Mouse (Mus musculus): Measurements from ENCODE around the gene Acbd6. TPM values are rescaled to one million over a fixed set of nuclear protein-coding genes. Genes with fewer than 3 reads are reported as not detected.

Gene Acbd6
- polyA plus RNA-seq, 1 experiment from 2014 or later: 96.0 TPM

GRCm38 (mm10) chr1:155527027-155527786, 30.7 kb upstream of the Acbd6 start:
- WGBS: 34% methylated on average over 12 of the region's 12 CpGs
- Histone ChIP-seq H3K9me3 (replicated peaks; ENCODE audit: control insufficient read depth, low read length, poor library complexity, severe bottlenecking) (no peaks in the 10 kb centered on the region), H3K27me3 (ENCODE audit: control insufficient read depth, insufficient read depth, low read depth, low read length) (no peaks in the 10 kb centered on the region), H3K4me2 (ENCODE audit: low read length) (no peak overlapping the region), H3K4me3 (ENCODE audit: low read depth, low read length) (no peak overlapping the region), H3K4me1 (ENCODE audit: control insufficient read depth, insufficient read depth, low read length) (peaks cover 17% of the 10 kb centered on the region), H3K36me3 (ENCODE audit: control insufficient read depth, insufficient read depth, low read length) (no peaks in the 10 kb centered on the region), H3K9ac (ENCODE audit: low read depth, low read length) (no peak overlapping the region), H3K27ac (ENCODE audit: low read length) (no peak overlapping the region)
- ATAC-seq: no peak

DNA sequence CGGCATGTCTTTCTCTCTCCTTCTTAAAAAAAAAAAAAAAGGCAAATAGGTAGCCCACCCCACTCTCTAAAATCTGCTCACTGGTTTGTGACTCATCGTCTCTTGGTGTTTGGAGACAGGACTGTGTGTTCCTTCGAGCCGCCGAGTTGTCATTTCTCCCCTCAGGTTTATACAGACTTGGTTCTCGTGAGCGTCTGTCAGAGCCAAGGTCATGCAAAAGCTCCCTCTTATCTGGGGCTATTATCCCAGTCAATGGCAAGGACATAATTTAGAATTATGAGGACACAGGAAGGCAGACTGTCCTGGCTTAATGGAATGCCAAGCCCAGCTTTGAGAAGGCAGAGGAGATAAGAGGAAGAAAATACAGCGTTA, 30.1 kb upstream of the Acbd6 start:
- ATAC-seq: 0 out of 2 replicates have a peak, but pooled peaks have one; percentile 34
- no peaks in the 10 kb centered on the region for H3K27me3 ChIP-seq (ENCODE audit: control insufficient read depth, insufficient read depth, low read depth, low read length)
- no peak overlapping the region for H3K9ac ChIP-seq (ENCODE audit: low read depth, low read length)
- peaks cover 17% of the 10 kb centered on the region for H3K4me1 ChIP-seq (ENCODE audit: control insufficient read depth, insufficient read depth, low read length)
- H3K36me3 ChIP-seq (ENCODE audit: control insufficient read depth, insufficient read depth, low read length): no peaks in the 10 kb centered on the region
- H3K27ac ChIP-seq (ENCODE audit: low read length): no peak overlapping the region
- 20% methylated on average over 8 of the region's 8 CpGs for WGBS
- no peak overlapping the region for H3K4me2 ChIP-seq (ENCODE audit: low read length)
- no peaks in the 10 kb centered on the region for H3K9me3 ChIP-seq (replicated peaks; ENCODE audit: control insufficient read depth, low read length, poor library complexity, severe bottlenecking)
- no peak overlapping the region for H3K4me3 ChIP-seq (ENCODE audit: low read depth, low read length)

GRCm38 (mm10) chr1:155528405-155529119, 29.4 kb upstream of the Acbd6 start:
- ATAC-seq: no peak
- Histone ChIP-seq H3K9ac (ENCODE audit: low read depth, low read length) (no peak overlapping the region), H3K27me3 (ENCODE audit: control insufficient read depth, insufficient read depth, low read depth, low read length) (no peaks in the 10 kb centered on the region), H3K4me2 (ENCODE audit: low read length) (no peak overlapping the region), H3K9me3 (replicated peaks; ENCODE audit: control insufficient read depth, low read length, poor library complexity, severe bottlenecking) (no peaks in the 10 kb centered on the region), H3K4me3 (ENCODE audit: low read depth, low read length) (no peak overlapping the region), H3K36me3 (ENCODE audit: control insufficient read depth, insufficient read depth, low read length) (no peaks in the 10 kb centered on the region), H3K27ac (ENCODE audit: low read length) (no peak overlapping the region), H3K4me1 (ENCODE audit: control insufficient read depth, insufficient read depth, low read length) (peaks cover 17% of the 10 kb centered on the region)
- WGBS: 20% methylated on average over 11 of the region's 11 CpGs

DNA sequence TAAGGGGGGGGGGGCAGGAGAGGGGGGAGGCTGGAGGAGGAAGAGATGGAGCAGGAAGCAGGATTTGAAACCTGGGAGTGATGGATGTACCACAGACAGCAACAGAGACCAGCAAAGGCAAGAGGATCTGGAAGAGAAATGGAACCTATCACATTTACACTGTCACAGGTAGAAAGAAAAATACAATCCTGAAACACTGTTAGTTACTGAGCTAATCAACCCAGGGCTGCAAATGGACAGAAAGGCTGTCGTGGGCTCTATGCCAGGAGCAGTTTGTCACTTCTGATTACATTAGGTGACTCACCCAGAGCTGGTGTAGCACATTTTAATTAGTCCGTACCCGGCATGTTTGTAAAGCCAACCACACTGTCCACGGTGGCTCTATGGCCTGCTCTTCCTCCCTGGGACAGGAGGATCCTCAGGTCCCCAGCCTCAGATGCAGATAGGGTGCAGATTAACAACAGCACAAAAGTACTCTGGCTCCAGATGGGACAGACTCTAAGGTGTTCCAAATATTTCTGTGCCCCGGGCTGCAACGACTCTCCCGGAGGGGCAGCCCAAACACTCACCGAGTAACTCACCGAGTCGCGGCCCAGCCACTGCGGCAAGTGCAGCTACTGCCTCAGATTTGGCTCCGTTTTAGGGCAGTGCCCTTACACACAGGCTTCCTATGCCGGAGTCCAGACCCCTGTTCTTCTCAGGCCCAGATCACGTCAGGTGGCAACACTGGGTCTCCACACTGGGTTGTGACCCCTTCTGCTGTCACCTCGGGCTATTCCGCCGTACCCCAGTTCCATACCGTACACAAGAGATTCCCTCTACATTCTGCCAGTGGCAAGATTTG, 28.6 kb upstream of the Acbd6 start:
- ATAC-seq: no peak
- no peaks in the 10 kb centered on the region for H3K27me3 ChIP-seq (ENCODE audit: control insufficient read depth, insufficient read depth, low read depth, low read length)
- H3K9ac ChIP-seq (ENCODE audit: low read depth, low read length): no peak overlapping the region
- no peaks in the 10 kb centered on the region for H3K36me3 ChIP-seq (ENCODE audit: control insufficient read depth, insufficient read depth, low read length)
- peaks cover 17% of the 10 kb centered on the region for H3K4me1 ChIP-seq (ENCODE audit: control insufficient read depth, insufficient read depth, low read length)
- no peak overlapping the region for H3K4me3 ChIP-seq (ENCODE audit: low read depth, low read length)
- H3K27ac ChIP-seq (ENCODE audit: low read length): no peak overlapping the region
- H3K9me3 ChIP-seq (replicated peaks; ENCODE audit: control insufficient read depth, low read length, poor library complexity, severe bottlenecking): no peaks in the 10 kb centered on the region
- WGBS: 70% methylated on average over 19 of the region's 19 CpGs
- no peak overlapping the region for H3K4me2 ChIP-seq (ENCODE audit: low read length)

GRCm38 (mm10) chr1:155530561-155531457, 27.1 kb upstream of the Acbd6 start:
- Histone ChIP-seq H3K9me3 (replicated peaks; ENCODE audit: control insufficient read depth, low read length, poor library complexity, severe bottlenecking) (no peaks in the 10 kb centered on the region), H3K4me1 (ENCODE audit: control insufficient read depth, insufficient read depth, low read length) (peaks cover 17% of the 10 kb centered on the region), H3K27me3 (ENCODE audit: control insufficient read depth, insufficient read depth, low read depth, low read length) (no peaks in the 10 kb centered on the region), H3K36me3 (ENCODE audit: control insufficient read depth, insufficient read depth, low read length) (no peaks in the 10 kb centered on the region), H3K4me2 (ENCODE audit: low read length) (peak overlapping the region; percentile 15; the same call in 1 of the 2 replicates), H3K27ac (ENCODE audit: low read length) (no peak overlapping the region), H3K4me3 (ENCODE audit: low read depth, low read length) (no peak overlapping the region), H3K9ac (ENCODE audit: low read depth, low read length) (no peak overlapping the region)
- no peak for ATAC-seq
- WGBS: 36% methylated on average over 21 of the region's 21 CpGs

- Histone ChIP-seq H3K4me3 (ENCODE audit: low read depth, low read length) (no peak overlapping the region), H3K27ac (ENCODE audit: low read length) (no peak overlapping the region), H3K9me3 (replicated peaks; ENCODE audit: control insufficient read depth, low read length, poor library complexity, severe bottlenecking) (no peaks in the 10 kb centered on the region), H3K4me1 (ENCODE audit: control insufficient read depth, insufficient read depth, low read length) (peaks cover 17% of the 10 kb centered on the region), H3K36me3 (ENCODE audit: control insufficient read depth, insufficient read depth, low read length) (no peaks in the 10 kb centered on the region), H3K9ac (ENCODE audit: low read depth, low read length) (no peak overlapping the region), H3K27me3 (ENCODE audit: control insufficient read depth, insufficient read depth, low read depth, low read length) (no peaks in the 10 kb centered on the region), H3K4me2 (ENCODE audit: low read length) (no peak overlapping the region)
- no peak for ATAC-seq
- WGBS: 89% methylated on average over 5 of the region's 5 CpGs
Observed at GRCm38 (mm10) chr1:155532396-155532795, 25.5 kb upstream of the Acbd6 start.

DNA sequence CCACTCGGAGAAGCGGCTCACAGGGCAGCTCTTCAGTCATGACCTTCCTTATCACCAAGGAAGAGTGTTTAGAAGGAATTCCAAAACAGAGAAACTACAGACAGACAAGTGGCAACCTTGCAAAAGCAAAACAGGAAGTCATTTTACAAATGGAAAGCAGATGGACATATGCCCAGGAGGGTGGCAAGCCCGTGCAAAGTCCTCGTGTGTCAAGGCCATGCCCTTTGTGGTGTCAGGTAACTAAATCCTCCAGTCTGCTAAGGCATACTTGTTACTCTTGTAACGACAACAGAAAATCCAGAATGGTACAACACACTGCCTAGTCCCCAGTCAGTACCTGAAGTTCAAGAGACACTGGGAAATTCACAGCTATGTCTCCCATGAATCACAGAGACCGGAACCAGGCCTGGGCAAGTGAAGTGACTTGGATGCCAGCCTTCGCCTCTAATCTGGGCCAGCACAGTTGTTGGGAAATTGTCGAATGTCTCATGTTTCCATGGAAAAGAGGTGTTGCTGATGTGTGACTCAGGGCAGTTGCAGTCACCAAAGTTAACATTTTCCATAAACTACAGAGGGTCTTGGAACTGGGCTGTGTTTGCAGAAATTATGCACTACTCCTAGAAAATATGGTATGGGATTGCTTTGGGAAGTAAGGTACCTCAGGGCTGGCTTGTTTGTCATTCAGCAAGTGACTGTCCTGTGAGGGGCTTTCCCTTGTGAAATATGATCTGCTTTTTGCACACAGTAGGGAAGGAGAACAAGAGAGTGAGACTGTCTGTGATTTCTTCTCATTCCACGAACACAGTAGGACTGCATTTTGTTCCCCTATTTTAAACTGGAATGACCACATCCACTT, 24.9 kb upstream of the Acbd6 start:
- Histone ChIP-seq H3K4me2 (ENCODE audit: low read length) (no peak overlapping the region), H3K9ac (ENCODE audit: low read depth, low read length) (no peak overlapping the region), H3K4me3 (ENCODE audit: low read depth, low read length) (no peak overlapping the region), H3K27ac (ENCODE audit: low read length) (no peak overlapping the region), H3K9me3 (replicated peaks; ENCODE audit: control insufficient read depth, low read length, poor library complexity, severe bottlenecking) (no peaks in the 10 kb centered on the region), H3K27me3 (ENCODE audit: control insufficient read depth, insufficient read depth, low read depth, low read length) (no peaks in the 10 kb centered on the region), H3K36me3 (ENCODE audit: control insufficient read depth, insufficient read depth, low read length) (no peaks in the 10 kb centered on the region), H3K4me1 (ENCODE audit: control insufficient read depth, insufficient read depth, low read length) (peaks cover 14% of the 10 kb centered on the region)
- no peak for ATAC-seq
- 76% methylated on average over 9 of the region's 9 CpGs for WGBS

DNA sequence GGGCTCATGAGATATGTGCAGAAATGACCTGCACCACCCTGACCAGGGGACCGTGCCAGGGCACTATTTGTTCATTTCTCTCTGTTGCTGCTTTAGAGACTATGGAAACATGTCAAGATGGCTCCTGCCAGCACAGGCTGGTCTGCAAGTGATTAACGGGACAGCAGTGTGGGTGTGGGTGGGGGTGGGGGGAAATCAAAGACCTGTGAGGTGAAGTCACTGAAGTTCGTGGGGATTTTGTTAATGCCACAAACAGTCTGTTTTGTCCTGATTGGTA, 24.3 kb upstream of the Acbd6 start:
- no peak overlapping the region for H3K9ac ChIP-seq (ENCODE audit: low read depth, low read length)
- 77% methylated on average over 3 of the region's 3 CpGs for WGBS
- H3K27ac ChIP-seq (ENCODE audit: low read length): no peak overlapping the region
- H3K4me3 ChIP-seq (ENCODE audit: low read depth, low read length): no peak overlapping the region
- ATAC-seq: no peak
- peaks cover 9% of the 10 kb centered on the region for H3K4me1 ChIP-seq (ENCODE audit: control insufficient read depth, insufficient read depth, low read length)
- H3K36me3 ChIP-seq (ENCODE audit: control insufficient read depth, insufficient read depth, low read length): no peaks in the 10 kb centered on the region
- H3K4me2 ChIP-seq (ENCODE audit: low read length): no peak overlapping the region
- no peaks in the 10 kb centered on the region for H3K9me3 ChIP-seq (replicated peaks; ENCODE audit: control insufficient read depth, low read length, poor library complexity, severe bottlenecking)
- no peaks in the 10 kb centered on the region for H3K27me3 ChIP-seq (ENCODE audit: control insufficient read depth, insufficient read depth, low read depth, low read length)
